Mouse (Mus musculus) c-Kit-positive CD71-negative TER-119-negative erythroid progenitor cells, embryonic 14.5 days (primary cell): ENCODE data around the gene Tmem94.
"Not testable (repeated sequence)": the region's sequence is repeated elsewhere in the genome, so short reads cannot be mapped to it uniquely, and the experiment has no call there.

ENCODE experiments used
- DNase-seq: peaks from one replicate; pipeline ENCODE4 v3.0.0-alpha.2; 2013; ENCODE audit warnings: low read depth

Gene Tmem94

DNA sequence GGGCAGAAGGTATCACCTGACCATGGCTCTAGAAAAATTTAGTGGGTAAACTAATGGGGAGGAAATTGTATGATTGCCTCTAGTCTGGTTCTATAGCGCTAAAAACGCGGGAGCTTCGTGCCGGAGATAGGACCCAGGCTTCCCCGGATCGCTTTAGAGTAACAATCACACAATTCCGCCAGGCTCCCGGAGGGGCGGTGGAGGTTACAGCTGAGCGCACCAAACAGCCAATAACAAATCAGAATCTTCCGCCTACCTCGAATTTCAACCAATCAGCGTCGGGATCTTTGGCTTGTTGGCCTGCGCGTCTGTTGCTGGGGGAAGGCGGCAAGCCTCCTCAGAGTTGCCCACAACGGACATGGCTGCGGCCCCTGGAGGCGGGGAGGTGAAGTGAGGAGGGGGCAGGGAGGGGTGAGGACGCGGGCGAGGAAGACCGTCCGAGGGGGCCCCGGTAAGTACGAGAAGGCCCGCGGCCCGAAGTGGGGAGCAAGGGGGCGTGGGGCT lies at the start of gene Tmem94:
Tmem94 (plus strand) TSS at position 331 of the 504 bp plus-strand sequence.
- DNase-seq, result peak; percentile 99

DNA sequence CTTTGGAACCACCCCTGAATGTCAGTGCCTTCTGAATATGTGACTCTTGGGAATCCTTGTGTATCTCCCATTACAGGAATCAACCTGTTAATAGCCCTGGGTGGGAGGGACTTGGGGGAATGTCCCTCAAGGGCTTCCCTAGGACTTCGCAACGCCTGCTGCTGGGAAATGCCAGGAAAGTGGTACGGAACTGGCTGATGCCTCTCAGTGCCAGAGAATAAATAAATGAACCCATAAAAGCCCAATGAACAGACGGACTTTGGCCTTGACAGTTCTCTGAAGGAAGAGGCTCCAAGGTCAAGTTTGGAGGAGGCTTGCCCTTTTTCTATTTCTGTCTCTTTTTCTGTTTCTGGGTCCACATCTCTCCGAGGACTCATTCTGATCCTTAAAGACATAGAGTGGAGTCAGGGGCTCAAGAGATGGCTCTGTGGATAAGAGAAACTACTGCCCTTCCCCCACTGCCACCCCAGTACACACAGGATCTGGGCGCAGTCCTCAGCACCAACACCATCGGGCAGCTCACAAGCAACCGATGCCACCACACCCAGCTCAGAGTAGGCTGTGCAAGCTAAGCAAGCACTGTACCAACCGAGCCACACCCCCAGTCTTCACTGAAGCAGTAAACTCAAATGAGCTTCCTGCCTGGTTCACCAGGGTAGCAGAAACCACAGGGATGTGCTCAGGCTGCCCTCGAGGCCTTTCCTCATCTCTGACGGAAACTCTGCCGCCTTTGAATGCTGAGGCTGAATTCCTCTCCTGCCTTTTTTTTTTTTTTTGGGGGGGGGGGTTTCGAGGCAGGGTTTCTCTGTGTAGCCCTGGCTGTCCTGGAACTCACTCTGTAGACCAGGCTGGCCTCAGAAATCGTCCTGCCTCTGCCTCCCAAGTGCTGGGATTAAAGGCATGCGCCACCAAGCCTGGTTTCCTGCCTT lies 48.6 kb upstream of the Tmem94 start:
- no peak for DNase-seq

DNA sequence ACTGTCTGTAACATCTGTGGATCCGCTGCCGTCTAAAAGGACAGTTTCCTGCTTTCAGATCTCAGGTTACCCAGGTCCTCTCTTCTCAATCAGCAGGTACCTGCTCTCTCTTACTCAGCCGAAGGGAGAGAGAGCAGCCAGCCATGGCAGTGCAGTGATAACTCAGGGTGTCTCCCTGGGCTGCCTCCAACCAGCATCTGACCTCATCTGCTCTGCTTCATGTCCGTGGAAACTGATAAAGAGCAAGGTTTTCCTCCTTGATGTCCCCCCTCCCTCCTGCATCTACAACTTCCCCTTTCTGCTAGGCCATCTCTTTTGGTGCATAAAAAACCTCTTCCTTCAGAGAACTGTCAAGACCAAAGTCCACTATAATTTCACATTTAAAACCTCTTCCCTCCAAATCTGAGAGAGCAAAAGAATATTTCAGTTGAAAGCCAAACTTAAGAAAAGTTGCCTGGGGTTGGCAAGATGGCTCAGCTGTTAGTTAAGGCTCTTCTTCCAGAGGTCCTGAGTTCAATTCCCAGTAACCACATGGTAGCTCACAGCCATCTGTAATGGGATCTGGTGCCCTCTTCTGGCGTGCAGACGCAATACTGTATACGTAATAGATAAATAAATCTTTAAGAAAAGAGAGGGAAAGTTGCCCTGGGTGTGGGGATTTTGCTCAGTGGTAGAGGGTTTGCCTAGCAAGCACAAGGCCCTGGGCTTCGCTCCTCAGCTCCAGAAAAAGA lies 47.4 kb upstream of the Tmem94 start:
- peak; percentile 63 for DNase-seq

DNA sequence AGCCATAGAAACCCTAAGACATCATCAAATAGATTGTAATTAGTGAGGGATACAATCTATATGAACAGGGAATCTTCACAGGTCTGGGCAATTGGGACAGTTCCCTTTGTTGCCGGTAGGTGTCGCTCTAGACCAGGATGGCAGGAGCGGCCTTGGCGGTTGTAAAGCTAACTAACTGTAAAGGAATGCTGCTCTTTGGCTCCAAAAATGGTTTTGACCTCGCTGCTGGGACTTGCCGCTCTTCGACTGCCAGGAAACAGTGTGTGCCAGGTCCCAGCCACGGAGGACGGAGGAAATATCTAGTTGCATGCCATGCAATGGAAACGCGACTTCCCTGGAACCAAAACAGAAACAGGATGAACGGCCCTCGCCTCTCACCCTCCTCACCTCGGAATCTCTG lies 42.6 kb upstream of the Tmem94 start:
- peak; percentile 67 for DNase-seq

DNA sequence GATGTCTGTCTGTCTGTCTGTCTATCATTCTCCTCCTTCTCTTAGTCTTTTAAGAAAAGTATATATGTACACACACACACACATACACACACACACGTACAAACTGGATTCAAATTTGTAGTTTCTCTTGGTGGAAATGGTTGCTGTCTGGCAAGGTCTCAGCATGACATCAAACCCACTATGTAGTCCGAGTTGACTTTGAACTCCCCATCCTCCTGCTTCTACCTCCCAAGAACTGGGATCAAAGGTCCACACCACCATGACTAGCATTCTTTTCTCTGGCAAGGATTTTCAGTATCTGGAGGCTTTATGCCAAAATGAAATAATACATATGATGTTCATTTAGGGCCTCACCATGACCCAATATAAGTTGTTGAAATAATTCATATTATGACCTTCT lies 42.0 kb upstream of the Tmem94 start:
- DNase-seq, result no peak

DNA sequence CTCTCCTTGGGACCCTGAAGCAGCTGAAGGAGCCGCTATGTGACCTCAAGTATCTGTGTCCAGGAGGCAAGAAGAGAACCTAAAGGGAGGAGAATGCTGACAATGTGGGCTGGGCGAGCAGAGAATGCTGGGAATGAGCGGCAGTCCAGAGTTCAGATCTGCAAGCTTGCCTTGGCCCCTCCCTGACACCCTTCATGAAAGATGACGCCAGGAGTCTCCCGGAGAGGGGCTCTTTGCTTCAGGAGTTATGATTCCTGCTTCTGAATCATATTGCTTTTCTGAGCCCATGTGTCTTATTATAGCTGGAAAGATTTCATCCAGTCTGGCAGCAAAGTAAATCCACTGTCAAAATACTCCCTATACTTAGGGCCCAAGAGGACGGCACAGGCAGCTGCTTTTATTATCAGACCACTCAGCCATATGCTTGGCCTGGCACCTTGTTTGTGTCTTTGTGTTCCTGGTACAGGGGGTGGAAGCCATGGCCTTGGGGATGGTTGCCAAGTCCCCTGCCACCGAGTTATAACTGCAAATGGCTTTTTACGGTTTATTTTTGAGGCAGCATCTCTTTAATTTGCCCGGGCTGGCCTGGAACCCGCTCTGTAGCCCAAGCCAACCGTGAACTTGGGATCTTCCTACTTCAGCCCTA lies 31.1 kb upstream of the Tmem94 start:
- no peak for DNase-seq

DNA sequence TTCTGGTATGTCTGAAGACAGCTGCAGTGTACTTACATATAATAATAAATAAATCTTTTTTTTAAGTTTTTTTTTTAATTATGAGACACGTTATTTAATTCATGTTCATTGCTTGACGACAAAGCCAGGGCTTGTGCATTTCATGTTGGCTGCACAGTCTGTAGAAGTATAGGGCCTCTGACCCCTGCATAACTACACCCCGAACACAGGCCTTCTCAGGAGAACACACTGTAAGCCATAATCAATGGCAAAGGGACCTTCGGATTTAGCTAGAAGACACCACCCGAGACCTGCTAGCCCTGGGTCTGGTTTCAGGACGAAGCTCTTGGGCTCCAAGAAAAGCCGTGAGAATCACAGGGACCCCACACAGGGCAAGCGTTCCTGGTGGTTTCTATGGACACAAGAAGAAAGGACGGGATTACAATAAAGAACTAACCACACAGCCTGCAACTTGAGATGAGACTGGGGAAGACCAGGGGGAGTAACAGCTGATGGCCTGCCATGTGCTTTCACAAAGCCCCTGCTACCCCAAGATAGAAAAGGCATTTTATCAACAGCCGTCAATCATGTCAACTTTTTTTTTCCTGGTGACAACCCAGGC lies 27.5 kb upstream of the Tmem94 start:
- DNase-seq, result no peak

DNA sequence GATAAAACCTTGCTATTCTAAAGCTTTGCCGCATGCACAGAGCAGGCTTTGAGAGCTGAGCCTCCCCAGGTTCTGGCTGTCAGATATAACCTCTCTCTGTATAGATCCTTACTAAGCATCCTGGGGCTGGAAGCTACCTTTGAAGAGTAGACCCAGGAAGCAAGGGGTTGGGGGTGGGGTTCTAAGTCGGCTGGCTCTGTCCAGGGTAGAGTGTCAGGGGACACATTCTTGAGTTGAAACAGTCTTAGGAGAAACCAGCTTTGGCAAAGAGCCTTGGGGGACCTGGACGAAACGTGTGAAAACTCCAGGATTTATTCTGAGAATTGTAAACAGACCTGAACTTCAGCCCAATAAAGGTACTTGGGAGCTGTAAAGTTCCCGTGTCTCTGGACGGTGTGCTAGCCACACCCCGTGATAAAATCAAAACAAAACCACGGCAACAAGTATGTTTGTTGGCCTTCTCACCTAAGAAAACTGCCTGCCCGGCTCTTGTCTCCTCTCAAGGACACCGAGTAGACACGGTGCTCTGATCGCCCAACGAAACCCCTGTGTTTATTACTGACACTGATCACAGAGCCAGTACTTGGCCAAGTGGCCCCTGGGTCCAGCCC lies 26.9 kb upstream of the Tmem94 start:
- no peak for DNase-seq

DNA sequence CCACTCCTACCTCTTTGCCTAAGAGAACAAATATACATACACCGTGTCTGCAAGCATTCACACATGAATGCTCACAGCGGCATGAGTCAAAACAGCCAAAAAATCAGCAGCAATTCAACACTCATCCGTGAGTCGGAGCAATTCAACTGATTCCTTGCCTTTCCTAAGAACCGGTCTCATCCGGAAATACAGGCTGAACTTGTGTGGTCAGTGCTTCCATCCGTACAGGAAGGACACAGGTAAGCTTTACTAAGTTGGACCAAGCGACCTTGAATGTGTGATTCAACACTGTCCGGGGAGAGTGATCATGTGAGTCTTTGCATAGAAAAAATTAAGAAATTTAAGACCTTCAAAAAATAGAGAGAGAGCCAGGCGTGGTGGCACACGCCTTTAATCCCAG lies 24.2 kb upstream of the Tmem94 start:
- DNase-seq, result no peak

- no peak for DNase-seq
Measured at GRCm38 (mm10) chr11:115742926-115743325, 22.3 kb upstream of the Tmem94 start.

DNA sequence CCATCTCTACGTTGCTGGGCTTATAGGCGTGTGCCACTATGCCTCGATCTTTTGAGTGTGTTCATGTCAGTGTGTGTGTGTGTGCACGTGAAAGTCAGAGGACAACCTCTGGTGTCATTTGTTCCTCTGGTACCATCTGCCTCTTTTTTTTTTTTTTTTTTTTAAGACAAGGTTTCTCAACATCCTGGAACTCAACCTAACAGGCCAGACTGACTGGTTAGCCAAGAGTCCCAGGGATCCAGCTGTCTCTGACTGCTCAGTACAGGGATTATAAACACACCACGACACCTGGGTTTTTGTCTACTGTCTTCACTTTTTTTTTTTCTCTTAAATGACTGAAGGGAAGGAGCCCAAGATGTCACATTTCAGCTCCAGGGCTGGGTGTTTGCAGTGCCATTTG lies 20.8 kb upstream of the Tmem94 start:
- no peak for DNase-seq

GRCm38 (mm10) chr11:115746109-115746508 lies 19.1 kb upstream of the Tmem94 start:
- DNase-seq, result no peak

- no peak for DNase-seq
Measured at GRCm38 (mm10) chr11:115746762-115747161, 18.5 kb upstream of the Tmem94 start.

DNA sequence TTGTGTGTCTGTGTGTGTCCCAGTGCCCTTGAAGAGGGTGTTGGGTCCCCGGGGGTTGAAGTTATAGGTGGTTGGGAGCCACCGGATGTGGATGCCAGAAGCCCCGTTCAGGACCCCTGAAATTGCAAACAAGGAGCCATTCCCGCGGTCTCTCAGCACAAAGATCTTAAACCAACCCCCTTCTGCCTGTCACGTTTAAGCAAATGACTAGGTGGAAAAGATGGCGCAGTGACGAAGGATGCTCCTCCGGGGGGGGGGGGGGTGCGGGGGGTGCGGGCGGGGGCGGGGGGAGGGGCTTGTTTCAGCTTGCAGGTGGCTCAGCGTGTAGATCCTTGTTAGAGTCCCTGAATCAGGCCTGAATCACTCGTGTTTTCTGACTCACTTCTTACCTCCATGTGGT lies 17.9 kb upstream of the Tmem94 start:
- no peak for DNase-seq

- no peak for DNase-seq
Measured at GRCm38 (mm10) chr11:115749834-115750233, 15.4 kb upstream of the Tmem94 start.

GRCm38 (mm10) chr11:115751725-115752124 lies 13.5 kb upstream of the Tmem94 start:
- no peak for DNase-seq

GRCm38 (mm10) chr11:115752653-115753052 lies 12.6 kb upstream of the Tmem94 start:
- no peak for DNase-seq

GRCm38 (mm10) chr11:115753485-115753884 lies 11.7 kb upstream of the Tmem94 start:
- no peak for DNase-seq

DNA sequence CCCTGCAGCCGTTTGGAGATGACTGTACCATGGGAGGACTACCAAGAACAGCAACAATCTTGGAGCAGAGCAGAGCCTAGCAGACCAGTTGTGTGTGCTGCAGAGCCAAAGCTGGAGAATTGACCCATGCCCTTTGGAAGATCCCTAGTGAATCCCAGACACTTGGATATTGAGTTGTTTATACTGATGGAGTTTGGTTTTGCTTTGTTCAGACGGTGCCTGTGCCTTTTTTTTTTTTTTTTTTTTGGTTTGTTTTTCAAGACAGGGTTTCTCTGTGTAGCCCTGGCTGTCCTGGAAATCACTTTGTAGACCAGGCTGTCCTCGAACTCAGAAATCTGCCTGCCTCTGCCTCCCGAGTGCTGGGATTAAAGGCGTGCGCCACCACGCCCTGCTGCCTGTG lies 3.1 kb upstream of the Tmem94 start:
- DNase-seq, result not testable (repeated sequence)

DNA sequence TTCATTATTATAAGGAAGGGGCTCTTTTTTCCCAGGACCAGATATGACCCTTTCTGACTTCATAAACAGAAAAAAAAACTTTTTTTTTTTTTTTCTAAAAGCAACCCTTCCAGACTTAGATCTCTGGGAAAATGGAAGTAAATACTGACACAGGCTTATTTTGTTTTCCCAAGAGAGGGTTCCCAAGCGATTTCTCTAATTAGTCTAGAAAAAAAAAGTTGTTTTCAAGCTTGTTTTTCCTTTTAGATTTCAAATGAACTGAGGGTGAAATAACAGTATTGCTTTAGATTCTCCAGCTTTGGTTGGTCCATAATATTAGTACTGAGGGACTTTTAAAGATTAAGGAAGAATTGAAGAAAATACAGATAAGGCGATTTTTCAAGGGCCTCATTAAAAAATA lies 535 bp upstream of the Tmem94 start:
- no peak for DNase-seq

DNA sequence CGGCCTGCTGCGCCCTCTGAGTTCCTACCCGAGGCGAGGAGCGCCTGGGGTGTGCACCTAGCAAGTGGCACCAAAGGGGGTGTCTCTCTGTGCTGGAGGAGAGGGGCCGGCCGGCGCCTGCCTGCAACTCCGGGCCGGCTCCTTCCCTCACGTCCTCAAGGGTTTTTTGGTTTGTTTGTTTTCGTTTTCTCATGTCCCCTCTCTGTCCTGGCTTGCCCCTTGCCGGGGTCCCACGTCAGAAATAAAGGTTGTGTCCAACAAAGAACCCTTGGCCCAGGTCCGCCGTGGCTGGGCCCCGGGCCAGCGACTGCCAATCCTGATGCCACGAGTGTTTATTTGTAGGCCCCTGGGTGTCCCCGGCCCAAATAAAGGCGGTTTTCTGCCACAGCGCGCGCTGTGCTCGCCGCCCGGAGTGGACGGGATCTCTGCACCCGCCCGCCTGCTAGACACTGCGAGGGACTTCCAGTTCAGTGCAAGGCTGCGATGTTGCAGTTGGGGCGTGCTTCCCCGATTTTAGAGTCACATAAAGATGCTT lies 441 bp downstream of the Tmem94 start:
- no peak for DNase-seq
